Mouse (Mus musculus) heart, postnatal 0 days (tissue): ENCODE measurements around the gene Tmtc1.

ENCODE experiments used
- CTCF ChIP-seq: IDR thresholded peaks from 2 replicates; pipeline ENCODE4 v1.5.1; 2016; ENCODE audit warnings: antibody characterized with exemption, control low read depth, low read depth
- EP300 ChIP-seq: IDR thresholded peaks from 2 replicates; pipeline ENCODE4 v1.6.1; 2016; ENCODE audit warnings: antibody characterized with exemption, low read depth

DNA sequence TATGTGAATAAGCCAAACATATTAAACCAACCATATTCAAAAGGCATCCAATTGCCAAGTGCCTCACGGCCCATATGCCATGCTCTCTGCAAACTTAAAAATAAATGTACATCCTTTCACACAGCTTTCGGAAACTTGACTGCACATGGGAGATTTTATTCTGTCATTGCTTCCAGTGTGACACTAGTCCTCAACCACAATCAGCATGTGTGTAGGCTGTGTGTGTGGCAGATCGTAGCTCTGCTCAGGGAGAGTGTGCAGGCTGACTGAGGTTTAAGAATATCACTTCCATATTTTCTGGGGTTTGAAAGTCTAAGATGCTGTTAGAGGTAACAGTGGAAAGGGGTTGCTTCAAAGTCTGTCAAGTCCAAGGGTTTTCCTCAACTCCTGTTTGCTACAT, 188.1 kb downstream of the Tmtc1 start:
- TF ChIP-seq CTCF (no peak), EP300 (no peak)
